Mouse (Mus musculus) midbrain, embryonic 10.5 days (tissue): ENCODE data around the gene Pkp1. TPM values are rescaled to one million over a fixed set of nuclear protein-coding genes. Genes with fewer than 3 reads are reported as not detected.

Experiments
- DNase-seq: peaks from one replicate; pipeline ENCODE4 v3.0.0-alpha.2; 2017; ENCODE audit warnings: low spot score
- H3K27ac ChIP-seq: fragments of 300-500 bp; sonication (generic); replicated peaks from 2 replicates; pipeline ENCODE4 v1.5.1; 2016; ENCODE audit warnings: mild to moderate bottlenecking
- H3K27me3 ChIP-seq: fragments of 300-500 bp; sonication (generic); 2 replicates; pipeline ENCODE4 v1.6.1; 2016; ENCODE audit warnings: low read depth, mild to moderate bottlenecking; ENCODE audit not compliant: poor library complexity, severe bottlenecking
- H3K36me3 ChIP-seq: fragments of 300-500 bp; sonication (generic); 2 replicates; pipeline ENCODE4 v1.6.1; 2016; ENCODE audit warnings: mild to moderate bottlenecking, moderate library complexity
- H3K4me1 ChIP-seq: fragments of 300-500 bp; sonication (generic); 2 replicates; pipeline ENCODE4 v1.6.1; 2016
- H3K4me3 ChIP-seq: fragments of 300-500 bp; sonication (generic); 2 replicates; pipeline ENCODE4 v1.5.1; 2016; ENCODE audit warnings: mild to moderate bottlenecking, moderate library complexity
- H3K9me3 ChIP-seq: fragments of 300-500 bp; sonication (generic); replicated peaks from 2 replicates; pipeline ENCODE4 v1.6.1; 2016; ENCODE audit warnings: mild to moderate bottlenecking
- WGBS: fragments of 180-500 bp; shearing (Covaris S2); methylation state at CpG from one replicate; pipeline ENCODE4 v1.1.7; 2016; 5-methylcytosine and 5-hydroxymethylcytosine counted together
- polyA plus RNA-seq: library from polyadenylated mRNA; unstranded; fragments of >200 nt; fragmentation: Nextera tagmentation; extraction: Ambion mirVana; gene quantifications from 2 replicates; pipeline ENCODE4 v1.2.1, GENCODE M21; 2016

Pkp1 gene
- polyA plus RNA-seq, 1 experiment from 2014 or later: not detected

DNA sequence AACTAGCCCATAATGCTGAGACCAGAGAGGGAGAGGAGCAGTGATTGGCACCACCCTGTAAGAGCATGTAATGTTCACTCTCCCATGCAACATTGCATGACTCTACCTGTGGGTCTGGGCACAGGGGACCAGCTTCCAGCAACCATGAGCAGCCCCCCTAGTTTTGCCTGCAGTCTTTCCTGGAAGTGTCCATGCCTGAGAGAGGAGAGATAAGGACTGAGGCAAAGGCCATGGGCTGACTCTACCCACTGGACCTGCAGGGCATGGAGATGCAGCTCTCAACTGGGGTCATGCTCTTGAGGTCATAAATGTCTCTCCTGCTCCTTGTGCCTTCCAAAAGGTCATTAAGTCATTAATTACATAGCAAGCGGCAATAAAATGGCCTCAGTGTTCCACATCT is 17.1 kb upstream of the Pkp1 start:
- H3K27me3 ChIP-seq: no peaks in the 10 kb centered on the region; the same call in 1 of the 2 replicates
- WGBS: 91% methylated on average over 1 of the region's 1 CpGs
- no peak overlapping the region for H3K27ac ChIP-seq
- H3K4me1 ChIP-seq: no peaks in the 10 kb centered on the region
- H3K9me3 ChIP-seq: no peaks in the 10 kb centered on the region
- H3K36me3 ChIP-seq: no peaks in the 10 kb centered on the region
- H3K4me3 ChIP-seq: no peak overlapping the region
- DNase-seq: no peak

DNA sequence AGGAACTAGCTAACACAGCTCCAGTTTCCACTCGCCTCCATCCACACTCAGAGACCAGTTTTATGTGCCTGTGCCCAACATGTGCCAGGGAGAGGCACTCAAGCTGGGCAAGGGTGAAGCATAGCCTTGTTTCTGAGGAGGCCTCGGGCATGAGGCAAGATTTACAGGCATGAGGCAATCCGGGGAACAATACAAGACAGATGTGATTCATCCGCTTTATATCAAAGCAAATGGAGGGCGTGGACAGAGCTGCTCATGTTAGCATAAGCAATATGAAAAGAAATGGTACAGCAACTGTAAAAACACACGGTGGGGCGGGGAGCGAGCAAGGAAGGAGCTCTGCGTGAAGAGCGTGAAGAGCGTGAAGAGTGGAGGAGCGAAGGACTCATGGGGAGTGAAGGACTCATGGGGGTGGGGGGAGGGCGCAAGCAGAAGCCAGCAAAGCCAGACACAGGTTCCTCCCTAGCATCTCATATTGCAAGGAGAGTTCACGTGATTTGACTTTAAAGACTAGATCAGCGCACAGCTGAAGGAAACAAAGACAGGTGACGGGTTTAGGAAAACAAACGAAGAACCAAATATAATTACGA is 14.8 kb upstream of the Pkp1 start:
- Histone ChIP-seq H3K4me1 (peaks cover 10% of the 10 kb centered on the region), H3K36me3 (no peaks in the 10 kb centered on the region), H3K4me3 (no peak overlapping the region), H3K9me3 (no peaks in the 10 kb centered on the region), H3K27ac (no peak overlapping the region), H3K27me3 (no peaks in the 10 kb centered on the region; the same call in 1 of the 2 replicates)
- no peak for DNase-seq
- 86% methylated on average over 18 of the region's 18 CpGs for WGBS

DNA sequence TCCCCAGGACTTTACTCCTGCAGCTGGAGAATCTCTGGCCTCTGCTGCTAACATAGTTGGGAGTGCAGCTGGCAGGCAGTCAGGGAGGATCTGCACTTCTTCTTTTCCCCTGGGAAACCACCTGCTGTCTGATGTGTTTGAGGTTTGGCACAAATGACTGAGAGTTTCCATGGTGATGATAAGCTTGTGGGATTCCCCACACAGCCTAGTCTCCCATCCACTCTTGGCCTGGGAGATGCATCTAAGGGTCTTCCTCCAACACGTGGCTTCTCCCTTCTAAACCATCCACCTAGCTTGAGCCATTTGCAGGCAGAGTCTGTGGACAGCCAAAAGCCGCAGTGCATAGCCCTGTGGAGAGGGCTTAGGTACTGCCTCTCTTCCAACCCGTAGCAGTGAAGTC is 10.9 kb upstream of the Pkp1 start:
- peaks cover 10% of the 10 kb centered on the region for H3K4me1 ChIP-seq
- H3K9me3 ChIP-seq: no peaks in the 10 kb centered on the region
- no peak for DNase-seq
- no peak overlapping the region for H3K27ac ChIP-seq
- H3K27me3 ChIP-seq: peaks cover 11% of the 10 kb centered on the region
- 62% methylated on average over 3 of the region's 3 CpGs for WGBS
- H3K36me3 ChIP-seq: no peaks in the 10 kb centered on the region
- no peak overlapping the region for H3K4me3 ChIP-seq

DNA sequence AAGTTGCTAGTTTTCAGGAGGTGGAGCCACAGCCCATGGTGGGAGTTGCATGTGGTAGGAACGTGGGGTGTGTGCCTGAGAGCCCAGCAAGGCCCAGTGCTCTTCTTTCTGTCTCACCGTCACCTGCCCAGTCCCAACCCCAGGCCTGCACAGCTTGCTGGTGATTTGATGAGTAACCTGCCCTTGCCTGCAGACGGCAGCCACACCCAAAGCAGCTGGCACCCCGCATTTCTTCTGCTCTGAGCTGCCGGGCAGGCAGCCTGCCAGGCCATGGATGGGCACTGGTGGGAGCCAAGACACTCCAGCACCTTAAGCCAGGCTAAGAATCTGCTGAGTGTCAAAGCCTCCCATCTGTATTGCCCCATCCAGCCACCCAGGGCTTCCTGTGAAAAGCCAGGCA is 6.8 kb upstream of the Pkp1 start:
- Histone ChIP-seq H3K36me3 (no peaks in the 10 kb centered on the region), H3K9me3 (no peaks in the 10 kb centered on the region), H3K27ac (no peak overlapping the region), H3K4me1 (peaks cover 10% of the 10 kb centered on the region), H3K27me3 (peaks cover 48% of the 10 kb centered on the region), H3K4me3 (no peak overlapping the region)
- DNase-seq: no peak
- 79% methylated on average over 5 of the region's 5 CpGs for WGBS

DNA sequence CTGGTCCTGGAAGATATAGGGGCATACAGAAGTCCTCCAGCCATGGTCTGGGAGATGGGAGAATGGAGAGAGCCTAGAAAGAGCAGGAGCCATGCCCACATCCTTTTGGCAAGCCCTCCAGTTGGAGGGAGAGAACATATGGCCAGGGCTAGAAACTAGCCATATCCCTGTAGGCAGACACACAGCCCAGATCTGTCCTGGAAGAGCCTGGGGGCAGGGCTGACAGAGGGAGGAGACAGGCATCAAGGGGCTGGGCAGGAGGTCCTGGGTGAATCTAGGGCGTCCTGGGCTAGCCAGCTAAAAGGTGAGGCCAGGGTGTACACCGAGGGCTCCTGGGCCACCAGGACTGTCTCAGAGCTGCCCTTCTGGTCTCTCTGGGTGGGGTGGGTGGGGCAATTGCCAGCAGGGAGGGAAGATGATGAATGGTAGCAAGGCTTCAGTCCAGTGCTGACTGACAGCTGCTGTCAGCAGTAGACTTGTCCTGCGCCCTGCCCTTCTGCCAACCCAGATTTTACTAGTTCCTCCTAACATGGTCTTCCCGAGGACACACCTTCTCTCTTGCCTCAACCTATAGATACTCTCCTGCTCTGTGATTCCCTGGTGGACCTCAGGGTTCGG is 5.5 kb upstream of the Pkp1 start:
- DNase-seq: no peak
- peaks cover 3% of the 10 kb centered on the region for H3K4me1 ChIP-seq
- no peaks in the 10 kb centered on the region for H3K9me3 ChIP-seq
- no peak overlapping the region for H3K4me3 ChIP-seq
- H3K36me3 ChIP-seq: no peaks in the 10 kb centered on the region
- H3K27ac ChIP-seq: no peak overlapping the region
- peaks cover 62% of the 10 kb centered on the region for H3K27me3 ChIP-seq
- 81% methylated on average over 5 of the region's 5 CpGs for WGBS

DNA sequence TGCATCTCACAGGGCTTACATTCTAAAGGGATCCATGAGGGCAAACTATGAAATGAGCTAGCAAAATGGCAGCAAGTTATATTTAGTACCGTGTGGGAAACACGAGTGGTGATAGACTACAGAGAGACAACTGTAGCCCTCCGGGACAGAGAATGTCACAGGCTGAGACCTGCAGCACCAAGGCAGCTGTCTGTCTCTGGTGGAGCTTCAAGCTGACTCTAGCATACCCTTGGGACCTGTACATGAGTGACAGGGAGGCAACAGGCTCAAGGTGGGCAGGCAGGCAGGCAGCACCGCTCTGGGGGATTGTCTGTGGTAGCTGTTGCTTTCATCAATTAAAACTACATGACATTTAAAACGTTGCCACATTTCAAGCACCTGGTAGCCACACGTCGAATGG is 4.2 kb upstream of the Pkp1 start:
- Histone ChIP-seq H3K9me3 (no peaks in the 10 kb centered on the region), H3K4me1 (peaks cover 11% of the 10 kb centered on the region), H3K27ac (no peak overlapping the region), H3K4me3 (no peak overlapping the region), H3K36me3 (no peaks in the 10 kb centered on the region), H3K27me3 (peaks cover 75% of the 10 kb centered on the region)
- no peak for DNase-seq
- WGBS: 82% methylated on average over 7 of the region's 7 CpGs

DNA sequence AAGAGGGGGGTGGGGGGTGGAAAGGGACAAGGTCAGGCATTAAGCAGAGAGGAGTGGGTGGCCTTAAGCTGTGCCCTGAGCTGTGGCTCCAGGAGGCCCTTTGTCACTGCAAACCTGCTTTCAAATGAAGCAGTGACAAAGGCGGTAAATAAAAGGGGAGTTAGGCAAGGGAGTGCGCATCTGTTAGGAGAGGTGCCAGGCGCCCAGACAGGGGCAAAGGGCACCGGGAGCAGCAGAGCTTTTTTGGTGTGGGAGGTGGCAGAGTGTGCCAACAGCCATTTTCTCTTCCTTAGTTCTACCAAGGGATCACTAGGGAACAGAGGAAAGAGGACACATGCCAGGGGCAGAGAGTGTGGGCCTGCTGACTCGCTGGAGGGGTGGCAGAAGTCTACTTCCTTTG is 1.8 kb downstream of the Pkp1 start:
- WGBS: 6% methylated on average over 5 of the region's 5 CpGs

DNA sequence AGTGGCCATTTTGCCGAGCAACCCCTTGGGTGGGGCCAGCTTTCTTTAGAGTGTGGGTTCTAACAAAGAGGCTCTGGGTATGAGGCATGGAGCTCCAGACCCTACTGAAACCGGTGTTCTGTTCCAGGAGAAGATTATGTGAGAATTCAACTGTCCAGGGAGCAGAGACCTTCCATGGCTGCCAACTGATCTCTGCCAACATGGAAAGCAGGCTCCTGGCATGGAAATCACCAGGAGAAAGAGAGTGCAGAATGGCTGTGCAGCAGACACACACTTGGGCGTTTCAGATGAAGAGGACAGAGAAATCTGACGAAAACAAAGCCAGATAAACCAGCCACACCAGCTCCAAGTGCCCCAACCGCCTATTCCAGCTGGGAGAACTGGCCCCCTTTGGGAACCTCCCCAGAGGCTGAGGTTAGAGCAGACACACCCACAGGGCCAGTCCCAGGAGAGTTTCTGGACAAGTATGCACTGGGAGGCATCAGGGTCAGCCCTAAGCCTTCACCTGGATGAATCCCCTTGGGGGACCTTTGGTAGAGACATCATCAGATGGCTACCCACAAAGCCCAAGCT is 2.4 kb downstream of the Pkp1 start:
- peaks cover 19% of the 10 kb centered on the region for H3K4me1 ChIP-seq
- 32% methylated on average over 5 of the region's 5 CpGs for WGBS
- H3K27ac ChIP-seq: no peak overlapping the region
- H3K4me3 ChIP-seq: no peak overlapping the region
- peaks cover 89% of the 10 kb centered on the region for H3K27me3 ChIP-seq
- no peak for DNase-seq
- H3K9me3 ChIP-seq: no peaks in the 10 kb centered on the region
- H3K36me3 ChIP-seq: no peaks in the 10 kb centered on the region

More for the DNA sequence above, 1.8 kb downstream of the Pkp1 start:
- peaks cover 19% of the 10 kb centered on the region for H3K4me1 ChIP-seq
- DNase-seq: no peak
- H3K27ac ChIP-seq: no peak overlapping the region
- no peaks in the 10 kb centered on the region for H3K36me3 ChIP-seq
- H3K9me3 ChIP-seq: no peaks in the 10 kb centered on the region
- H3K4me3 ChIP-seq: no peak overlapping the region
- H3K27me3 ChIP-seq: peaks cover 90% of the 10 kb centered on the region

DNA sequence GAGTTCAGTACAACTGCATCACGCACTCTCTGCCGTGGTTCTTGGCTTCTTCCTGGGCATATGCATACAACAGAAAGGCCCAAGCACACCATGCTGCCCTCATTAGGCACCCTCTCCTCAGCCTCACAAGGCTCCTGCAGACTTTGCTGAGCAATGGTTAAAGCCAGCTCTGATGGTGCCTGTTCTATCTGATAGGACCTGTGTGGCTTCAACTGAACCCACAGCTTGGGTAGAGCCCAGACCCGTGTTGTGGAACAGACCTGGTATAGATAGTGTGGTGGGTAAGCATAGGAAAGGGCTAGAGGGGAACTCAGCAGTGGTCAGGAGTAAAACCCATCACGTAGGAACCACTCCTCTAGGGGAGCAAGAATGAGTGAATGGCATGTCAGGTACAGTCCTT is 5.3 kb downstream of the Pkp1 start:
- Histone ChIP-seq H3K36me3 (no peaks in the 10 kb centered on the region), H3K9me3 (no peaks in the 10 kb centered on the region), H3K27me3 (peaks cover 89% of the 10 kb centered on the region), H3K4me3 (no peak overlapping the region), H3K27ac (no peak overlapping the region), H3K4me1 (peaks cover 24% of the 10 kb centered on the region)
- DNase-seq: no peak
- WGBS: 74% methylated on average over 4 of the region's 4 CpGs

DNA sequence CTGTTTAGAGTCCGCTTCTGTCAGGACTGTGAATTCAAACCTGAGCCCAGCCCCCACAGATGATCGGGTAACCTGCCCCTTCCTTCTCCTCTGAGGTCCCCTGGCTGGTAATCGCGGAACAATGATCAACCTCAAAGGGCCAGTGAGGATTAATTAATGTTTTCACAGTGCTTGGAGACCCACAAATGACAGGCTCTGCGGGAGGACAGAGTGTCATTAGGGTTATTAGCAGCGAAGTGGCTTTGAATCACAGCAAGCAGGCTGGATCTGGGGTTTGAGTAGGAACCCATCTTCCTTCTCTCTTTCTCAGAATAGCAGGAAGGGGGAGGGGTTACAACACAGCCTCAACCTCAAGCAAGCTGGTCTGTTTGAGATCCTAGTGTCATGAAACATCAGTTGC is 9.6 kb downstream of the Pkp1 start:
- H3K4me3 ChIP-seq: 0 out of 2 replicates have a peak overlapping the region, but pooled peaks have one; percentile 4
- no peaks in the 10 kb centered on the region for H3K9me3 ChIP-seq
- H3K4me1 ChIP-seq: peaks cover 12% of the 10 kb centered on the region
- 0 out of 2 replicates have a peak overlapping the region, but pooled peaks have one; percentile 9 for H3K27ac ChIP-seq
- DNase-seq: no peak
- WGBS: 8% methylated on average over 6 of the region's 6 CpGs
- no peaks in the 10 kb centered on the region for H3K36me3 ChIP-seq
- H3K27me3 ChIP-seq: peaks cover 52% of the 10 kb centered on the region

DNA sequence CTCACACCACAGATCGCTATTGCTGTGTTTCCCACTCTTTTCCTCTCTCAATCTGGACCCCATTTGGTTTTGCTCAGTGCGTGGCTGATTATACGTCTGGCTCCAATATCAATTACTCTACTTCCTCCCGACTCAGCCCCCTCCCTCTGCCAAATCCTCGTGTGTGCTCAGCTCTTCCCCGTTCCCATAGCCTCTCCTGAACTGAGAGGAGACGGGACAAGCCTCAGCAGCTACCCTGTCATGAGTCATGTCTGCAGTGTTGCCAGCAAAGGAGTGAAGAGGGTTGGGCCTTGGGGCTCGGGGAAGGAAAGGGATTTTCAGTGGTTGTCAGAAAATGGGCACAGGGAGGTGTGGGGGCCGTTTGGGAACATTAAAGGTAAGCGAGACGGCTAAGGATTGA is 12.3 kb downstream of the Pkp1 start:
- no peak overlapping the region for H3K27ac ChIP-seq
- H3K27me3 ChIP-seq: peaks cover 32% of the 10 kb centered on the region
- H3K4me3 ChIP-seq: no peak overlapping the region
- no peaks in the 10 kb centered on the region for H3K36me3 ChIP-seq
- DNase-seq: no peak
- no peaks in the 10 kb centered on the region for H3K9me3 ChIP-seq
- peaks cover 12% of the 10 kb centered on the region for H3K4me1 ChIP-seq
- WGBS: 84% methylated on average over 11 of the region's 11 CpGs

DNA sequence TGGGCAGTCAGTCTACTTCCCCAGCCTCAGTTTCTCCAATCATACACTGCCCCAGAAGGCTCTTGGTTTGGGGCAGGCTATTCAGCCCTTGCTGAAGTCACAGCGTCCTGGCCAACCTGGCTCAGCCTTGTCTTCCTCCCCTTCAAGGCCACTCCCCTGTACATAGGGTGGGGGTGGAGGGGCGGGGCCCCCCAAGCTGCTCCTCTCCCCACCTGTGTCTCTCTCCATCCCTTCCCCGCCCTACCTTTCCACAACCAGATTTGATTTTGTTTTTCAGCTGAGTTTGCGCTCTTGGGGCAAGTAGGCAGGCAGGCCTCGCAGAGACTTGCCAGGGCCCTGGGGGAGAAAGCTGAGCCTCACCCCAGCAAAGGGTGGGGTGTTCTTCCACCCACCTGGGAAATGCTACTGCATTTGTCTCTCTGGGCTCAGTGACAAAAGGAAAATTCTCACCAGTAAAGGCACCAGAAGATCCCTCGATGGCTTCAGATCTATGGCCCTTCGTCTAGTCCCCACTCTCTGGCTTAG is 19.0 kb downstream of the Pkp1 start:
- no peak for DNase-seq
- Histone ChIP-seq H3K27ac (no peak overlapping the region), H3K9me3 (no peaks in the 10 kb centered on the region), H3K4me3 (no peak overlapping the region), H3K36me3 (no peaks in the 10 kb centered on the region), H3K4me1 (no peaks in the 10 kb centered on the region), H3K27me3 (no peaks in the 10 kb centered on the region)
- WGBS: 82% methylated on average over 7 of the region's 7 CpGs

DNA sequence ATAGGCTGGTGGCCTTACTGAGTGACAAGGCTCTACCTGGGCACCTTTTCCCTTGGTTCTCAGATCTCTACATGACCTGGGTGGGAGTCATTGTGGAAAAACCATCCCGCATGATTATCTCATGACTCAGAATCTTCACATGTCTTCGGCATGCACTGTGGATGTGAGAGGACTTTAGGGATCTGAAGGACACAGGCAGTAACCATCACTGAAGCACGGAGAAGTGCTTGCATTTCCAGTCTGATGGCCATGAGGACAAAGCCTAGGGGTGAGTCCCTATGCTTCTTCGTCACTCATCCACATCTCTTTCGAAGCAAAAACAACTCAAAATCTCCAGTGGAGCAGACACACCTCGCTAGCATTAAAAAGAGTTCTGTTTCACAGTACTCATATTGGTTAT is 19.7 kb downstream of the Pkp1 start:
- Histone ChIP-seq H3K27me3 (no peaks in the 10 kb centered on the region), H3K4me1 (no peaks in the 10 kb centered on the region), H3K9me3 (no peaks in the 10 kb centered on the region), H3K27ac (no peak overlapping the region), H3K4me3 (no peak overlapping the region), H3K36me3 (no peaks in the 10 kb centered on the region)
- no peak for DNase-seq
- WGBS: 92% methylated on average over 6 of the region's 6 CpGs
